Mouse (Mus musculus): ENCODE measurements at regions not wholly inside any gene's neighbourhood (a gene's known extent, or its start where the extent isn't known, plus 50 kb on each side); places are given as distances from the start of the nearest gene placed in this dataset.

DNA sequence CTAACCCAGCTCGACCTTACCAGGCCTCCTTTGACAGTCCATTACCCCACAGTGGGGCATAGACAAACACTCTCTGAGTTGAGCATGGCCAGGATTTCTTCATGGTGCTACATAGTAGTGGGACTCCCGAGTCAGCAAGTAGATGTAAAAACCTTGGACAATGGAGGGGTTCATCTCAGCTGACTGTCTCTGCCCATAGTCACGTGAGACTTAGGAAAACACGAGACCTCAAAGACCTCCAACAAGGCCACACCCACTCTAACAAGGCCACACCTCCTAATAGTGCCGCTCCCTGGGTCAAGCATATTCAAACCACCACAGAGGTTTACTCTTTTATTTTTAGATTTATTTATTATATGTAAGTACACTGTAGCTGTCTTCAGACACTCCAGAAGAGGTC lies 52.5 kb upstream of the Cldn24 start:
- TF ChIP-seq CEBPB (IDR thresholded peaks at IDR 0.05; ENCODE audit: insufficient read depth, poor library complexity, severe bottlenecking), result no peak
- TF ChIP-seq POLR2AphosphoS2 (IDR thresholded peaks at IDR 0.05; ENCODE audit: insufficient read length, low read depth), result no peak
- TF ChIP-seq MAX (IDR thresholded peaks at IDR 0.05; ENCODE audit: low read depth), result no peak
- TF ChIP-seq MYOG (IDR thresholded peaks at IDR 0.05; ENCODE audit: control insufficient read depth in 1 of 3, insufficient read depth in 1 of 3, insufficient read length in 2 of 3, low read depth in 2 of 3), result no peak
- TF ChIP-seq USF1 (IDR thresholded peaks at IDR 0.05; ENCODE audit: low read depth), result no peak
- TF ChIP-seq TCF3 (IDR thresholded peaks at IDR 0.05; ENCODE audit: insufficient read length, low read depth), result no peak
- no peak for TF ChIP-seq TCF12 (IDR thresholded peaks at IDR 0.05; ENCODE audit: insufficient read depth, poor library complexity, severe bottlenecking)
- Histone ChIP-seq H3K36me3 (ENCODE audit: control insufficient read depth, insufficient read depth) (no peaks in the 10 kb centered on the region), H3ac (ENCODE audit: control insufficient read depth, insufficient read length) (no peak overlapping the region), H3K4me2 (ENCODE audit: low read depth) (no peak overlapping the region), H3K79me2 (ENCODE audit: control insufficient read depth, insufficient read depth) (no peaks in the 10 kb centered on the region), H3K4me3 (no peak overlapping the region), H3K27me3 (ENCODE audit: control insufficient read depth, insufficient read depth, insufficient read length) (peaks cover 7% of the 10 kb centered on the region)

DNA sequence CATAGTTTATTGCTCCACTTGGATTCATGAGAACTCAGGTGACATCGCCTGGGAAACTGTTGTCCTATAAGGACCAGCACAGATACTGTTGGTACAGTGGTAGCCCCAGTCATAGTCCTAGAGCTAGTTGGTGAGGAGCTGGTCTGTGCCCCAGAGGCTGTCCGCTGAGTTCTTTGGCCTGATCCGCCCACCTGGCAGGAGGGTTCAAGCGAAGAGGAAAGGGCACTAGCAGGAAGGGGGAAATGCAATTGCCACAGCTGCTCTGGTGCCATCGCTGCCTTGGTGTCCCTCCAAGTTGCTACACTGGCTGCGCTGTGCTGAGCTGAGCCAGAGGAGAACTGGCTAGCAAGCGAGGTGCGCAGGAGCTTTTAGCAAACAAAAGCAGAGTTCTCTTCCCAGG lies 53.2 kb upstream of the Cldn24 start:
- no peak overlapping the region for H3K4me3 ChIP-seq

DNA sequence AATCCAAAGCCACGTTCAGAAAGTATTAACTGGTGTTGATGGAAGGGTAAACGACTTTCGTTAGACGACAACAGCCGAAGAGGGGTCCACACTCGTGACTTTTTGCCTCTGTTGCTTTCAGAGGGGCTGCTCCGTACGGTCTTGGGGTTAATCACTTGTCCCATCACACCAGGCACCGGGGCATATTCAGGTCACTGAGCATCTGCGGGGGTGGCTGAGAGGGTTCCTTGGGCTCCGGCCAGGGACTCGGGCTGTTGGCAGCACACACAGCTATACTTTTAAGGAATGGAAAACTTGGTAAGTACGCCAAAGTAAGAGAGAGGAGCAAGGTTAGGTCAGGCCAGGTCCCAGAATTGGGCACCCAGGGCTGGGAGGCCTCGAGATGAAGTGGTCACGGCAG lies 50.7 kb upstream of the Cdkn2aip start:
- TF ChIP-seq TCF3 (IDR thresholded peaks at IDR 0.05; ENCODE audit: insufficient read length, low read depth) (no peak), MYOD1 (IDR thresholded peaks at IDR 0.05; ENCODE audit: control insufficient read depth in 1 of 3, insufficient read length in 2 of 3, low read depth in 2 of 3) (no peak), MYOG (IDR thresholded peaks at IDR 0.05; ENCODE audit: control insufficient read depth in 1 of 3, insufficient read depth in 1 of 3, insufficient read length in 2 of 3, low read depth in 2 of 3) (no peak), CEBPB (IDR thresholded peaks at IDR 0.05; ENCODE audit: insufficient read depth, poor library complexity, severe bottlenecking) (no peak), E2F4 (IDR thresholded peaks at IDR 0.05; ENCODE audit: insufficient read depth) (no peak), REST (IDR thresholded peaks at IDR 0.05; ENCODE audit: insufficient read depth, insufficient read length) (no peak), TCF12 (IDR thresholded peaks at IDR 0.05; ENCODE audit: insufficient read depth, poor library complexity, severe bottlenecking) (no peak), POLR2AphosphoS2 (IDR thresholded peaks at IDR 0.05; ENCODE audit: insufficient read length, low read depth) (no peak), MAX (IDR thresholded peaks at IDR 0.05; ENCODE audit: low read depth) (no peak), USF1 (IDR thresholded peaks at IDR 0.05; ENCODE audit: low read depth) (no peak), POLR2A (IDR thresholded peaks at IDR 0.05; ENCODE audit: insufficient read length, low read depth) (no peak), SRF (IDR thresholded peaks at IDR 0.05; ENCODE audit: control insufficient read depth, insufficient read length, low read depth) (no peak)
- no peaks in the 10 kb centered on the region for H3K27me3 ChIP-seq (ENCODE audit: control insufficient read depth, insufficient read depth, insufficient read length)
- no peaks in the 10 kb centered on the region for H3K36me3 ChIP-seq (ENCODE audit: control insufficient read depth, insufficient read depth)
- H3K79me2 ChIP-seq (ENCODE audit: control insufficient read depth, insufficient read depth), result no peaks in the 10 kb centered on the region
- no peak overlapping the region for H3K4me3 ChIP-seq
- peak overlapping the region; percentile 58 for H3K4me2 ChIP-seq (ENCODE audit: low read depth)
- H3ac ChIP-seq (ENCODE audit: control insufficient read depth, insufficient read length), result no peak overlapping the region

More for the DNA sequence above, 53.2 kb upstream of the Cldn24 start:
- no peaks in the 10 kb centered on the region for H3K36me3 ChIP-seq (ENCODE audit: control insufficient read depth, insufficient read depth)
- H3K27me3 ChIP-seq (ENCODE audit: control insufficient read depth, insufficient read depth, insufficient read length), result peaks cover 7% of the 10 kb centered on the region
- H3K79me2 ChIP-seq (ENCODE audit: control insufficient read depth, insufficient read depth), result no peaks in the 10 kb centered on the region
- TF ChIP-seq POLR2AphosphoS2 (IDR thresholded peaks at IDR 0.05; ENCODE audit: insufficient read length, low read depth) (no peak), TCF3 (IDR thresholded peaks at IDR 0.05; ENCODE audit: insufficient read length, low read depth) (no peak), SRF (IDR thresholded peaks at IDR 0.05; ENCODE audit: control insufficient read depth, insufficient read length, low read depth) (no peak), MYOG (IDR thresholded peaks at IDR 0.05; ENCODE audit: control insufficient read depth in 1 of 3, insufficient read depth in 1 of 3, insufficient read length in 2 of 3, low read depth in 2 of 3) (no peak), MYOD1 (IDR thresholded peaks at IDR 0.05; ENCODE audit: control insufficient read depth in 1 of 3, insufficient read length in 2 of 3, low read depth in 2 of 3) (no peak), TCF12 (IDR thresholded peaks at IDR 0.05; ENCODE audit: insufficient read depth, poor library complexity, severe bottlenecking) (no peak), MAX (IDR thresholded peaks at IDR 0.05; ENCODE audit: low read depth) (no peak), REST (IDR thresholded peaks at IDR 0.05; ENCODE audit: insufficient read depth, insufficient read length) (no peak)
- no peak overlapping the region for H3ac ChIP-seq (ENCODE audit: control insufficient read depth, insufficient read length)
- no peak overlapping the region for H3K4me2 ChIP-seq (ENCODE audit: low read depth)

DNA sequence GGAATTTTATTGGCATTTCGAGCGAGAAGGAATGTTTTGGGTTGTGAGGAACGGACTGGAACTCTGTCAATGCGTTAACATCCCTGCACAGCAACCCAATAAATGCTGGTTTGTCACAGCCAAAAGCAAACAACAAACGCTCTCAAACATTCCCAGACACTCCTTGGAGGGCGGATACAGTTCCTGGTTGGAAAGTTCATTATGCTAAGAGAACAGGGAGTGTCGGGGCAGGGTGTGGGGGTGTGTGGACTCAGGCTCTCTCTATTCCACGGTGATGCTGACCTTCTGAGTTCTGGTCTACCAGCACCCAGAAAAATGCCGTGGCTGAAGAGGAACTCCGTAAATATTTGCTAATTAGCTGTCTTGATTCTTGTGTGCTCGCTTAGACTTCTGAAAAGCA lies 50.3 kb upstream of the Cdkn2aip start:
- Histone ChIP-seq H3K36me3 (ENCODE audit: control insufficient read depth, insufficient read depth) (no peaks in the 10 kb centered on the region), H3ac (ENCODE audit: control insufficient read depth, insufficient read length) (no peak overlapping the region), H3K27me3 (ENCODE audit: control insufficient read depth, insufficient read depth, insufficient read length) (no peaks in the 10 kb centered on the region), H3K79me2 (ENCODE audit: control insufficient read depth, insufficient read depth) (no peaks in the 10 kb centered on the region), H3K4me3 (no peak overlapping the region), H3K4me2 (ENCODE audit: low read depth) (peak overlapping the region; percentile 58)
- TF ChIP-seq MYOD1 (IDR thresholded peaks at IDR 0.05; ENCODE audit: control insufficient read depth in 1 of 3, insufficient read length in 2 of 3, low read depth in 2 of 3) (no peak), E2F4 (IDR thresholded peaks at IDR 0.05; ENCODE audit: insufficient read depth) (no peak), USF1 (IDR thresholded peaks at IDR 0.05; ENCODE audit: low read depth) (no peak), MYOG (IDR thresholded peaks at IDR 0.05; ENCODE audit: control insufficient read depth in 1 of 3, insufficient read depth in 1 of 3, insufficient read length in 2 of 3, low read depth in 2 of 3) (no peak), MAX (IDR thresholded peaks at IDR 0.05; ENCODE audit: low read depth) (no peak), REST (IDR thresholded peaks at IDR 0.05; ENCODE audit: insufficient read depth, insufficient read length) (no peak), SRF (IDR thresholded peaks at IDR 0.05; ENCODE audit: control insufficient read depth, insufficient read length, low read depth) (no peak), TCF3 (IDR thresholded peaks at IDR 0.05; ENCODE audit: insufficient read length, low read depth) (no peak), POLR2AphosphoS2 (IDR thresholded peaks at IDR 0.05; ENCODE audit: insufficient read length, low read depth) (no peak), TCF12 (IDR thresholded peaks at IDR 0.05; ENCODE audit: insufficient read depth, poor library complexity, severe bottlenecking) (no peak), CEBPB (IDR thresholded peaks at IDR 0.05; ENCODE audit: insufficient read depth, poor library complexity, severe bottlenecking) (no peak), POLR2A (IDR thresholded peaks at IDR 0.05; ENCODE audit: insufficient read length, low read depth) (no peak)

All from myocyte (in vitro differentiated cells).